Mouse (Mus musculus) stomach, embryonic 14.5 days (tissue): ENCODE results near the gene Acad8. TPM values are rescaled to one million over a fixed set of nuclear protein-coding genes. Genes with fewer than 3 reads are reported as not detected.
A peak's percentile ranks its signal among the peaks of the same experiment; 100 is the strongest.

Experiments
- ATAC-seq: fragments of 200-750 bp; cut with Nextera tagmentation; 2 replicates; pipeline ENCODE4 v1.8.0; 2017; ENCODE audit warnings: low read depth, moderate TSS enrichment; ENCODE audit not compliant: insufficient number of reproducible peaks, insufficient read depth, low FRiP score
- H3K27ac ChIP-seq: fragments of 300-500 bp; sonication (generic); 2 replicates; pipeline ENCODE4 v1.5.1; 2014; ENCODE audit warnings: mild to moderate bottlenecking, low read length, moderate library complexity, mixed read lengths
- H3K27me3 ChIP-seq: fragments of 300-500 bp; sonication (generic); 2 replicates; pipeline ENCODE4 v1.6.1; 2014; ENCODE audit warnings: low read length, control low read depth, mixed read lengths; ENCODE audit not compliant: control insufficient read depth, insufficient read depth
- H3K36me3 ChIP-seq: fragments of 300-500 bp; sonication (generic); 2 replicates; pipeline ENCODE4 v1.6.1; 2014; ENCODE audit warnings: mild to moderate bottlenecking, control low read depth, low read length, moderate library complexity, mixed read lengths; ENCODE audit not compliant: control insufficient read depth, insufficient read depth
- H3K4me1 ChIP-seq: fragments of 300-500 bp; sonication (generic); 2 replicates; pipeline ENCODE4 v1.6.1; 2014; ENCODE audit warnings: low read length, control low read depth, mixed read lengths; ENCODE audit not compliant: control insufficient read depth, insufficient read depth
- H3K4me2 ChIP-seq: fragments of 300-500 bp; sonication (generic); replicated peaks from 2 replicates; pipeline ENCODE4 v1.6.1; 2014; ENCODE audit warnings: low read depth, low read length, control low read depth
- H3K4me3 ChIP-seq: fragments of 300-500 bp; sonication (generic); 2 replicates; pipeline ENCODE4 v1.5.1; 2014; ENCODE audit warnings: low read depth, low read length, control low read depth
- H3K9ac ChIP-seq: fragments of 300-500 bp; sonication (generic); replicated peaks from 2 replicates; pipeline ENCODE4 v1.6.1; 2014; ENCODE audit warnings: low read depth, mild to moderate bottlenecking, control low read depth, low read length, moderate library complexity, mixed read lengths
- H3K9me3 ChIP-seq: fragments of 300-500 bp; sonication (generic); 2 replicates; pipeline ENCODE4 v1.6.1; 2016; ENCODE audit warnings: low read depth, low read length, control low read depth; ENCODE audit not compliant: control insufficient read depth
- WGBS: fragments of 180-500 bp; shearing (Covaris S2); extraction: QIAGEN DNeasy Blood & Tissue Kit; methylation state at CpG from one replicate; pipeline ENCODE4 v1.1.7; 2014; 5-methylcytosine and 5-hydroxymethylcytosine counted together
- polyA plus RNA-seq: library from polyadenylated mRNA; unstranded; fragments of >200 nt; fragmentation: Nextera tagmentation; extraction: Ambion mirVana; gene quantifications from 2 replicates; pipeline ENCODE4 v1.2.1, GENCODE M21; 2014

The Acad8 gene
- polyA plus RNA-seq = 47.4 and 47.9 TPM in 2 replicates

DNA sequence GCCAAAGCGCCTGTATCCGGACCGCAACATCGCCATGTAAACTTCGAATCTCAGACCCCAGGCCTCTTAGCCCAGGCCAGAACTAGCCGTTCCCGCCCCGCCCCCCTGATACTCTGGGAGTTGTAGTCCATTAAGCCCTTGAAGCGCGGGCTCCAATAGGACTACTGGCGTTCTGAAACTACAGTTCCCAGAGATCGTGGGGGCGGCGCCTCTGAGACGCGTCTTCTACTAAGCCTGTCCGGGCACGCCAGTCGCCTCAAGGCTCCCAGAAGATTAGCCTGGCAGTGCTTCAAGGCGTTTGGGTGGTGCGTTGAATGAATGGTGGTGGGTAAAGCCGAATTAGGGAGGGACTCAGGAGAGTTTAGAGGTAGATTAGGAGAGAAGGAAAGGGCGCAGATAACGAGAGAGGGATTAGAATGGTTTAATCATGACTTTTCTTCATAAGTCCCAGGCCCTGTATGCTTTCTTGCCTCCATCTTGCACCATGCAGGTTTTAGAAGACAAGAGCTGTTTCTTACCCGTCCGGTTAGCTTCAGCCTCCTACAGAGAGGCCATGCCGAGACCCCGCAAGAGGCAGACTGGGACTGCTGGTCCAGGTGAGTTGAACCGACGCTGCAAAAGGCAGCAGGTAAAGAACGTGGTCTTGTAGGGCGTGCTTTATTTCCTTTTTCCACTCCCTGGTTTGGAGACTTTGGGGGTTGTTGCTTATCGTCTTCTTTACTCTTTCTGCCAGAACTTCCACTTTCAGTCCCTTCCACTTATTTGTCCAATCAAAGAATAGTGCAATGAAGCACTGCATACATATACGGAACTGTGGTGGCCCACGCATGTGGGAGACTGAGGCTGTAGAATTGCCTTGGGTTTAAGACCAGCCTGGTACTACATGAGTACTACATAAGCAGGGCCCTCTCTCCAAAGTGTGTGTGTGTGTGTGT is at the start of gene Acad8, which contains the start of gene Thyn1:
Gene Acad8 (minus strand): TSS at position 106 of the 935 bp plus-strand sequence.
Gene Thyn1 (plus strand): TSS at position 250 of the 935 bp plus-strand sequence.
- peak within 1 kb of the TSS; percentile 71 for H3K9ac ChIP-seq
- WGBS = 1% methylated on average over 35 of the region's 35 CpGs
- H3K36me3 ChIP-seq = peaks cover 12% of the 10 kb centered on the region
- peak within 1 kb of the TSS; percentile 72 for H3K4me2 ChIP-seq
- peak within 1 kb of the TSS; percentile 66; the same call in 1 of the 2 replicates for H3K27ac ChIP-seq
- peak within 1 kb of the TSS; percentile 72 for H3K4me3 ChIP-seq
- ATAC-seq = peak; percentile 99
- peaks cover 17% of the 10 kb centered on the region; the same call in 1 of the 2 replicates for H3K4me1 ChIP-seq
- H3K9me3 ChIP-seq = no peaks in the 10 kb centered on the region
- no peaks in the 10 kb centered on the region for H3K27me3 ChIP-seq

DNA sequence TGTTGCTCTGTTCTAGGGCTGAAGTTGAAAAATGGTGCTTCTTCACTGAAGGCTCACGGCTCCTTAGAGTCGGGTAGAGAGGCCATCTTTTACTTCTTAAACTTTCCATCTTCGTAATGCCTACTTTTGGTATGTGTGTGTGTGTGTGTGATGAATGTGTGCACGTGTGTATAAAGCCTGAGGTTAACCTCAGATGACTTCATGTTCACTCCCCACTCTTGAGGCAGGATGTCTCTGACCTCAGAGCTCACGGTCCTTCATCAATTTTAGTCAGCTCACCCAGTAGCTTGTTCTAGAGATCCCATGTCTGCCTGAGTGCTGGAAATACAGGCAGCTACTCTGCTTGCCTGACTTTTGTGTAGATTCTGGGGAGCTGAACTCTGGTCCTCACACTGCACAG is 44.5 kb upstream of the Acad8 start:
- Histone ChIP-seq H3K36me3 (peaks cover 67% of the 10 kb centered on the region), H3K9ac (no peak overlapping the region), H3K4me2 (no peak overlapping the region)

DNA sequence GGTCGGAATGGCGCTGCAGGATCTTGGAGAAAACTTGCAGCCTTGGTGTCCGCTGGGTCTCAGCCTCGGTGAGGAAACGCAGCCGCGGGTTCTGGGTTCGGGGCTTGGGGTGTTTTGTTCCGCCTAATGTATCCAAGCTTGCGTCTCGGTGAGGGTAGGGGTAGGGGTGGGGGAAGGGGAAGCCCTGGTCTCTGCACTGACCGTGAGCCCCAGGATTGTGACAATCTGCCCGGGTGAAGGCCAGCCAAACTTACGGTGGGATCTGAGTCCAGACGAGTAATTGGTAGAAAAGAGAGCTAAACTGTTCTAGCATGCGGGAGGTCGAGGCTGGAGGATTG is 31.4 kb upstream of the Acad8 start:
- Histone ChIP-seq H3K27me3 (no peaks in the 10 kb centered on the region), H3K27ac (no peak overlapping the region), H3K4me1 (peaks cover 31% of the 10 kb centered on the region), H3K4me2 (peak overlapping the region; percentile 64), H3K9me3 (no peaks in the 10 kb centered on the region), H3K36me3 (no peaks in the 10 kb centered on the region; the same call in 1 of the 2 replicates), H3K4me3 (peak overlapping the region; percentile 93), H3K9ac (peak overlapping the region; percentile 68)
- under 1% methylated on average over 17 of the region's 17 CpGs for WGBS
- ATAC-seq = no peak; the same call in 1 of the 2 replicates

More for the DNA sequence above, 44.5 kb upstream of the Acad8 start:
- Histone ChIP-seq H3K4me1 (no peaks in the 10 kb centered on the region), H3K9me3 (no peaks in the 10 kb centered on the region), H3K27ac (no peak overlapping the region), H3K27me3 (no peaks in the 10 kb centered on the region), H3K4me3 (no peak overlapping the region)
- no peak for ATAC-seq
- 83% methylated on average over 5 of the region's 5 CpGs for WGBS

DNA sequence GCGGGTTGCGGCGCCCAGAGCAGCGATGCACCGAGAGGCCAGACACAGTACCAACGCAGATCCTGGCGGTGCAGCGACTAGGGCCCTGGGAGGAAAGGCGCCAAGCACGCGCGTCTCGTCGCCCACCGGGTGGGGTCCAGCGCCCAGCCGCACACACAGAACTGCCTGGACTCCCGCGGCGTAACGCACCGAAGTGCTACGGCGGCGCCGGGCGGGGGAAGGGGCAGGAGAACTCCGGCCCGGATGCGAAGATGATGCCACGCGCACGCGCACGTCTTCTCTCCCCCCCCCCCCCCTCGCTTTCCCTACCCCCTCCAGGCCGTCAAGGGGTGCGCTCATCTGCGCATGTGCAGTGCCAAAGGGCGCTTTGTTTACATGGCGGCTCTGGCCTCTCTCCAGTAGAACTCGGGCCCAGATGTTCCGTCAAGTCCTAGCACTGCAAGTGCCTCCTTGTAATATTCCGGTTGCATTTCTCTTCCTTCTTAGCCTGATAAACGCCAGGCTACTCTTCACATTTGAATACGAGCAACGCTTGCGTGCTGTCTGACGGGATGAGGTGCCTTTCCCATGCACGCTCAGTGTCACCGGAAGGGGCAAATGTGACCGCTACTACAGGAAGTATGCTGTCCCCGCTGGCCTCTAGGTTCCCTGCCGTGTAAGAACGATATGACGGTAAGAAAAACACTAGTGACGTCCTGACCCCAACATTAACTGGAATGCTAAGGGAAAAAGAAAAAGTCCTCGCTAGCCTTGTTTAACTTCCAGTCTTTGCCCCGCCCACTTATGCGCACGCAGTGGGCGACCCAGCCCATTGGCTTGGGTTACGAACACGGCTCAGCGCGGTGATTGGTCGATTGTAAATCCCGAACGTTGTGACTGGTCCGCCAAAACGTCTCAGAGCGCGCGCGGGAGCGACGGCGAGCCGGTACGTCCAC is 30.7 kb upstream of the Acad8 start, which contains the start of the genes Vps26b and Ncapd3:
Gene Vps26b (minus strand): TSS at position 238 of the 935 bp plus-strand sequence.
Gene Ncapd3 (plus strand): TSS at position 348 of the 935 bp plus-strand sequence.
- Histone ChIP-seq H3K27me3 (no peaks in the 10 kb centered on the region), H3K9ac (peak within 1 kb of the TSS; percentile 89), H3K9me3 (no peaks in the 10 kb centered on the region), H3K4me2 (peak within 1 kb of the TSS; percentile 91), H3K36me3 (no peaks in the 10 kb centered on the region; the same call in 1 of the 2 replicates), H3K27ac (peak within 1 kb of the TSS; percentile 92), H3K4me3 (peak within 1 kb of the TSS; percentile 93), H3K4me1 (peaks cover 31% of the 10 kb centered on the region)
- ATAC-seq = peak; percentile 95
- under 1% methylated on average over 78 of the region's 80 CpGs for WGBS

DNA sequence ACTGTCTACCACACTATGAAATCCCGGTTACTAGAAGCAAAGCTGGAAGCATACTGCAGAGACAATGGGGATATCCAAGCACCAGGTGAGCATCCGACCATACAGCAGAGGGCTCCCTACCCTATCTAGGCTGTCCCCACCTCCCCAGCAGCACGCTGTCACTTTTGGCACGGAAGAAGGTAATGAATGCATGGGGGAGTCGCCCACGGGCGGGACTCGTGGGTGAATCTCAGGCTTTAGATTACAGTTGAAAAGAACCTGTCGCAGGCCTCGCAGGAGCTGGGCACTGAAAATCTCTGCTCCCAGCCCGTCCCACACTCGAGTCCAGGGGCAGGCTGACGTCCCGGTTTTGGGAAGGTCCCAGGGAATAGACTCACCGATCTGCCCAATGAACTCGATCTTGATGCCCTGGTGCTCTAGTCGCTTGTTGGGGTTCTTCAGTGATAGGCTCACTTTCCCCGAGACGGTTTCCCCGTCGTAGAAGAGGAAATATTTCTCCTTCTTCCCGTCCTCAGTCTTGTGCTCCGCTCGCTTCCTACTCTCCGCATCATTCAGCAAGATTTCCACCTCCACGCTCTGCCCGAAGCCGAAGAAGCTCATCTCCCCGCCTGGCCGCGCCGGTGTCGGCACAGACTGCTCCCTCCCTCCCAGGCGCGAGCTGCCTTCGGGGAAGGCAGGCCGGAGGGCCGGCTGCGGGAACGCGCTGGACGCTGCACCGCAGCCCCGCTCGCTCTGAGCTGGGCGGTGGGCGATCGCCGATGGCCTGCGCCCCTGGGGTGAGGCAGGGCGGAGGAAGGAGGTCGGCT is 29.9 kb upstream of the Acad8 start:
- Histone ChIP-seq H3K27me3 (no peaks in the 10 kb centered on the region), H3K36me3 (peaks cover 3% of the 10 kb centered on the region), H3K4me3 (peak overlapping the region; percentile 93), H3K4me2 (peak overlapping the region; percentile 91), H3K4me1 (peaks cover 31% of the 10 kb centered on the region), H3K9ac (peak overlapping the region; percentile 89), H3K9me3 (no peaks in the 10 kb centered on the region), H3K27ac (peak overlapping the region; percentile 92)
- WGBS = under 1% methylated on average over 52 of the region's 52 CpGs
- ATAC-seq = peak; percentile 21

DNA sequence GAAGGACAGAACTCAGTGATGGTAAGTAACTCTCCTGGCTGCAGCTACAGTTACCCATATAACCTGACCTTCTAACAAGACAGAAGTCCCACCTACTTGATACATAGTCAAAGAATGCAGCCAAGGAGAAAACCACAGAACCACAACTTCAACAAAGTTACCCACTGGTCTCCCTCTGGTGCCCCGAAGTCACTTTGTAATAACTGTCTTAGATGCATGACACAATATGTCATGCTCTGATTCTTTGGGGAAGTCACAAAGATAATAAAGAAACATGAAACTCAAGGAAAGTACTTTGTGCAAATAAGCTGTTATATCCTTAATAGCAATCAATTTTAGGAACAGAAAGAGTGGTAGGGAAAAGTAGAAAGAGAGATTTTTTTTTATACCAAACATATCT is 27.3 kb upstream of the Acad8 start:
- no peak overlapping the region for H3K4me2 ChIP-seq
- H3K36me3 ChIP-seq = peaks cover 3% of the 10 kb centered on the region
- no peaks in the 10 kb centered on the region for H3K9me3 ChIP-seq
- ATAC-seq = no peak
- WGBS = 83% methylated on average over 1 of the region's 1 CpGs
- H3K27ac ChIP-seq = no peak overlapping the region
- H3K27me3 ChIP-seq = no peaks in the 10 kb centered on the region
- peaks cover 24% of the 10 kb centered on the region for H3K4me1 ChIP-seq
- H3K4me3 ChIP-seq = no peak overlapping the region
- H3K9ac ChIP-seq = no peak overlapping the region

DNA sequence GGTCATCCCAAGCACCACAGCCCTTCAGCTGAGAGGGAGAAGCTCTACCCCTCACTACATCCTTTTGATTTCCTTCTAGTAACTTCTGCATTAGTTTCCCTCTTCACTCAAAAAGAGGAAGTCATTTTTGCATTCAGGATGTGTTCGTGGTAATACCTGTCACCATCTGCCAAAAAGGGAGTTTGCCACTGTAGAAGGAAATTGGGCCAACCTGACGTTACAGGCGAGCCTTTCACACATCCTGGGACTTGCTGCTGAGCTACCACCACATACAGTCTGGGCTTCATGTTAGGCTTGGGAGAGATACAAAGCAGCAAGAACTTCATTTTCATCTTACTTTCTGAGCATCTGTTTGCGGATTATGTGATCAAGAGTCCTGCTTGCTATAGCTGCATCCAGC is 24.3 kb upstream of the Acad8 start:
- Histone ChIP-seq H3K27ac (no peak overlapping the region), H3K36me3 (peaks cover 7% of the 10 kb centered on the region), H3K27me3 (no peaks in the 10 kb centered on the region), H3K9me3 (no peaks in the 10 kb centered on the region), H3K4me3 (no peak overlapping the region), H3K4me1 (peaks cover 16% of the 10 kb centered on the region), H3K4me2 (no peak overlapping the region), H3K9ac (no peak overlapping the region)
- 84% methylated on average over 4 of the region's 4 CpGs for WGBS
- ATAC-seq = no peak
